Mouse (Mus musculus): Measurements from ENCODE around the gene Stpg3.

DNA sequence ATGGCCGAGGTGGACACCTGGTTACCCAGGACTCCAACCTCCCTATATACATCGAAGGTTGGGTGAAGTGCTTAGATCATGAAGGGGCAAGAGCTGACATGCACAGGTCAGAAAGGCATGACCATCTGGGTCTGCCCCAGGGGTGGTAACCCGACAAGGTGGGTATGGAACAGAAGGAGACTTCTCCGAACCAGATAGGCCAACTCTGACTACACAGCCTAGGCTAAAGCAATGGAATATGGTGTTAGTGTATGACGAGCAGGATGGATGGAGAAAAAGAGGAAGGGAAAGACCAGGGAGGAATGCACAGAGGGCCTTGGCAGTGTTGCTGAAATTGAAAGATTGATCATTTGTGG lies 27.9 kb downstream of the Stpg3 start:
- no peak for TF ChIP-seq HCFC1 (IDR thresholded peaks at IDR 0.05; ENCODE audit: borderline replicate concordance, insufficient read depth, low read length)
- no peak for TF ChIP-seq ZC3H11A (IDR thresholded peaks at IDR 0.05; ENCODE audit: borderline replicate concordance, low read depth, low read length)

Data from ES-E14 (cell line).